Mouse (Mus musculus): ENCODE data around the gene Mettl5. TPM values are rescaled to one million over a fixed set of nuclear protein-coding genes. Genes with fewer than 3 reads are reported as not detected.
"Not testable (repeated sequence)": the region's sequence is repeated elsewhere in the genome, so short reads cannot be mapped to it uniquely, and the experiment has no call there.

Gene Mettl5
- 14.1 and 17.3 TPM in 2 replicates for polyA plus RNA-seq (2012; rRNA removed)

GRCm38 (mm10) chr2:69885451-69886305, at the start of gene Mettl5:
Gene Mettl5, minus strand, starts transcription at chr2:69885615.
- DNase-seq (ENCODE audit: extremely low spot score in 1 of 2, low spot score in 1 of 2) = peak; percentile 75 to 90

- no peak for DNase-seq (ENCODE audit: extremely low spot score in 1 of 2, low spot score in 1 of 2)
Measured at GRCm38 (mm10) chr2:69924943-69925342, 39.5 kb upstream of the Mettl5 start.

- no peak for DNase-seq (ENCODE audit: extremely low spot score in 1 of 2, low spot score in 1 of 2)
Measured at GRCm38 (mm10) chr2:69917301-69917700, 31.9 kb upstream of the Mettl5 start.

- DNase-seq (ENCODE audit: extremely low spot score in 1 of 2, low spot score in 1 of 2) = no peak
Measured at GRCm38 (mm10) chr2:69912801-69913200, 27.4 kb upstream of the Mettl5 start.

- not testable (repeated sequence) for DNase-seq (ENCODE audit: extremely low spot score in 1 of 2, low spot score in 1 of 2)
Measured at GRCm38 (mm10) chr2:69907394-69907793, 22.0 kb upstream of the Mettl5 start.

GRCm38 (mm10) chr2:69903541-69903940, 18.1 kb upstream of the Mettl5 start:
- no peak for DNase-seq (ENCODE audit: extremely low spot score in 1 of 2, low spot score in 1 of 2)

GRCm38 (mm10) chr2:69897618-69898575, 12.5 kb upstream of the Mettl5 start:
- DNase-seq (ENCODE audit: extremely low spot score in 1 of 2, low spot score in 1 of 2) = peak; percentile 29 to 68

GRCm38 (mm10) chr2:69897039-69897617, 11.7 kb upstream of the Mettl5 start, which contains the start of gene Ubr3:
Gene Ubr3, plus strand, starts transcription at chr2:69897246.
- peak; percentile 92 to 97 for DNase-seq (ENCODE audit: extremely low spot score in 1 of 2, low spot score in 1 of 2)

GRCm38 (mm10) chr2:69896224-69896581, 10.8 kb upstream of the Mettl5 start:
- DNase-seq (ENCODE audit: extremely low spot score in 1 of 2, low spot score in 1 of 2) = no peak

- no peak for DNase-seq (ENCODE audit: extremely low spot score in 1 of 2, low spot score in 1 of 2)
Measured at GRCm38 (mm10) chr2:69895502-69896223, 10.2 kb upstream of the Mettl5 start.

GRCm38 (mm10) chr2:69893891-69894290, 8.5 kb upstream of the Mettl5 start:
- no peak for DNase-seq (ENCODE audit: extremely low spot score in 1 of 2, low spot score in 1 of 2)

- no peak for DNase-seq (ENCODE audit: extremely low spot score in 1 of 2, low spot score in 1 of 2)
Measured at GRCm38 (mm10) chr2:69893145-69893544, 7.7 kb upstream of the Mettl5 start.

GRCm38 (mm10) chr2:69890843-69891242, 5.4 kb upstream of the Mettl5 start:
- no peak for DNase-seq (ENCODE audit: extremely low spot score in 1 of 2, low spot score in 1 of 2)

GRCm38 (mm10) chr2:69888957-69889356, 3.5 kb upstream of the Mettl5 start:
- DNase-seq (ENCODE audit: extremely low spot score in 1 of 2, low spot score in 1 of 2) = no peak

- DNase-seq (ENCODE audit: extremely low spot score in 1 of 2, low spot score in 1 of 2) = no peak
Measured at GRCm38 (mm10) chr2:69885050-69885449, 365 bp downstream of the Mettl5 start.

GRCm38 (mm10) chr2:69884581-69884980, 834 bp downstream of the Mettl5 start:
- no peak for DNase-seq (ENCODE audit: extremely low spot score in 1 of 2, low spot score in 1 of 2)

GRCm38 (mm10) chr2:69883990-69884391, 1.4 kb downstream of the Mettl5 start:
- no peak for DNase-seq (ENCODE audit: extremely low spot score in 1 of 2, low spot score in 1 of 2)

GRCm38 (mm10) chr2:69862117-69862657, 23.2 kb downstream of the Mettl5 start:
- no peak for DNase-seq (ENCODE audit: extremely low spot score in 1 of 2, low spot score in 1 of 2)

- peak; percentile 86 to 96 for DNase-seq (ENCODE audit: extremely low spot score in 1 of 2, low spot score in 1 of 2)
Measured at GRCm38 (mm10) chr2:69861485-69862091, 23.8 kb downstream of the Mettl5 start, which contains the start of gene Ssb. Gene Ssb, plus strand, starts transcription at chr2:69861562.

All from frontal cortex, adult 2 months (tissue).